ENCODE assay signal across 16 mouse cellular contexts in the genomic region with DNA sequence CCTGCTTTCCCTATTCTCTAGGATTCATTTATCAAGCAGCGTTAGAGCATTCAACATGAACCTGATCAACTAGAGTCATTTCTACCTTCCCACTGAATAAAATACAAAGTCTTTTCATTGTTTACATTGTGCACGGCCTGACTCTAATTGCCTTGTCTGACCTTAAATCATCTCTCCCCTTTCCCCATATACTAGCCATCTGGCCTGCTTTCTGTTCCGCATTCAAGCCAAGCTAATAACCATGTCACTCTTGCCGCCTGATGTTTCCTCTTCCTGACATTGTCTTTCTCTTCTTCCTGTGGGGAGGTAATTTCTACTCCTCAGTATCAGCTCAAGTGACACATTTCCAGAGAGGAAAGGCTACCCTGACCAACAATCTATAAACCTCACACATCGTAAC. TPM values are rescaled to one million over a fixed set of nuclear protein-coding genes. Genes with fewer than 3 reads are reported as not detected.
DNase-seq lines count a peak whose midpoint lies in the region; ATAC-seq and TF ChIP-seq lines count a peak whose summit lies in the region.
"Had no signal": no experiment of that assay in that cellular context is flagged by ENCODE, and none has a peak within 500 bp of the region (broad histone marks: within the 10 kb centered on the region; RNA-seq: fewer than 3 reads in every experiment).

No protein-coding gene starts in this region.

- H3K27ac ChIP-seq in gastrocnemius, adult 2 months: 0 out of 2 replicates have a peak overlapping the region, but pooled peaks have one; percentile 21
- no peak overlapping the region for H3K27ac ChIP-seq in hindbrain, embryonic 12.5 days
- H3K27ac ChIP-seq: embryonic facial prominence, embryonic 12.5 days; forebrain, embryonic 10.5 days; lung, embryonic 15.5 days; midbrain, embryonic 13.5 days had no signal

- no peak for TF ChIP-seq POLR2A in lung, adult 2 months (IDR thresholded peaks at IDR 0.05; ENCODE audit: borderline replicate concordance, extremely low read depth, low read depth, low read length)

- no peak overlapping the region for H3K4me2 ChIP-seq in hindbrain, embryonic 12.5 days (replicated peaks)
- H3K4me2 ChIP-seq: embryonic facial prominence, embryonic 12.5 days; heart, embryonic 11.5 days; lung, embryonic 15.5 days; midbrain, embryonic 13.5 days had no signal

- 57% methylated on average over 5 of the region's 5 CpGs for WGBS in lung, adult 2 months
- WGBS in hindbrain, embryonic 12.5 days: 58% methylated on average over 5 of the region's 5 CpGs

- H3K36me3 ChIP-seq in hindbrain, embryonic 12.5 days: no peaks in the 10 kb centered on the region
- H3K36me3 ChIP-seq: embryonic facial prominence, embryonic 12.5 days; forebrain, embryonic 10.5 days; lung, embryonic 15.5 days; midbrain, embryonic 13.5 days had no signal

- no peaks in the 10 kb centered on the region for H3K4me1 ChIP-seq in lung, adult 2 months (ENCODE audit: control insufficient read depth, insufficient read depth, low read length)
- H3K4me1 ChIP-seq in hindbrain, embryonic 12.5 days: no peaks in the 10 kb centered on the region
- H3K4me1 ChIP-seq: embryonic facial prominence, embryonic 12.5 days; lung, embryonic 15.5 days; midbrain, embryonic 13.5 days had no signal

- no peak overlapping the region for H3K4me3 ChIP-seq in gastrocnemius, adult 2 months
- H3K4me3 ChIP-seq in lung, adult 2 months (replicated peaks; ENCODE audit: extremely low read depth, low read depth, low read length): no peak overlapping the region
- no peak overlapping the region for H3K4me3 ChIP-seq in hindbrain, embryonic 12.5 days
- H3K4me3 ChIP-seq: embryonic facial prominence, embryonic 12.5 days; forebrain, embryonic 10.5 days; lung, embryonic 15.5 days; midbrain, embryonic 13.5 days had no signal

- ATAC-seq in hematopoietic stem cell, adult 5-6 weeks (replicated peaks in 1 of 2; ENCODE audit: insufficient read depth in 1 of 2, low FRiP score in 2 of 2, low TSS enrichment in 1 of 2, low read depth in 1 of 2, poor library complexity in 2 of 2, severe bottlenecking in 2 of 2): peak; percentile 72 to 73
- ATAC-seq in hindbrain, embryonic 12.5 days (ENCODE audit: low FRiP score): no peak
- ATAC-seq: midbrain, embryonic 13.5 days had no signal

- no peaks in the 10 kb centered on the region for H3K9me3 ChIP-seq in hindbrain, embryonic 12.5 days (replicated peaks)
- H3K9me3 ChIP-seq: embryonic facial prominence, embryonic 12.5 days; forebrain, embryonic 10.5 days; lung, embryonic 15.5 days; midbrain, embryonic 13.5 days had no signal

- no peak for DNase-seq in gastrocnemius, adult 2 months
- DNase-seq in gastrocnemius, postnatal 10 days: no peak
- DNase-seq in lung, postnatal 25 days (ENCODE audit: low spot score): peak; percentile 16
- no peak for DNase-seq in lung, adult 2 months
- peak; percentile 7 for DNase-seq in retina, embryonic 14.5 days (ENCODE audit: low spot score)
- no peak for DNase-seq in right cerebral cortex, postnatal 36 days (ENCODE audit: low spot score in 2 of 2)
- DNase-seq: adrenal gland, adult 8-10 months; cerebellum, adult 9-11 months; thymus, postnatal 4 days had no signal

- intact Hi-C loops in gastrocnemius, adult 2 months (cut with DNase I): no loop called here

- no peak overlapping the region for H3K9ac ChIP-seq in hindbrain, embryonic 12.5 days
- H3K9ac ChIP-seq: embryonic facial prominence, embryonic 12.5 days; lung, embryonic 15.5 days; midbrain, embryonic 13.5 days had no signal

- TF ChIP-seq CTCF in gastrocnemius, adult 2 months (IDR thresholded peaks at IDR 0.05): no peak
- TF ChIP-seq CTCF in lung, adult 2 months (IDR thresholded peaks at IDR 0.05; ENCODE audit: insufficient read depth, low read length): no peak

- H3K27me3 ChIP-seq in hindbrain, embryonic 12.5 days: peaks cover 20% of the 10 kb centered on the region

RNA-seq across cellular contexts. Expression of gene Tlr7, which starts 14.6 kb away (rescaled TPM):
- under 1 TPM; 0.43 to 0.70 TPM for total RNA-seq in gastrocnemius, adult 2 months (2021)
- 1 to 10 TPM; 1.1 to 2.9 TPM for total RNA-seq in gastrocnemius, postnatal 10 days (2021)
- polyA plus RNA-seq in lung, adult 2 months (2012; rRNA removed): 0.71 and 1.3 TPM in 2 replicates
- 9.2 and 17.6 TPM in 2 replicates for total RNA-seq in hematopoietic stem cell, adult 5-6 weeks (2017)
- polyA plus RNA-seq in hindbrain, embryonic 12.5 days (2016; fragmentation: Nextera tagmentation; extraction: Ambion mirVana): 0.34 and 1.1 TPM in 2 replicates

RNA-seq across cellular contexts. Expression of gene Tlr8, which starts 51.6 kb away (rescaled TPM):
- total RNA-seq in gastrocnemius, adult 2 months (2021): under 1 TPM; 0.36 to 0.73 TPM
- 1 to 10 TPM in 1 of 2 experiments, under 1 TPM in 1; 0.99 to 1.6 TPM for total RNA-seq in gastrocnemius, postnatal 10 days (2021)
- 1.4 and 2.5 TPM in 2 replicates for polyA plus RNA-seq in lung, adult 2 months (2012; rRNA removed)
- 0.74 and 2.8 TPM in 2 replicates for total RNA-seq in hematopoietic stem cell, adult 5-6 weeks (2017)
- 0.09 and 0.27 TPM in 2 replicates for polyA plus RNA-seq in hindbrain, embryonic 12.5 days (2016; fragmentation: Nextera tagmentation; extraction: Ambion mirVana)
- polyA plus RNA-seq: forebrain, embryonic 10.5 days had no signal

Comparison
In these comparisons a context has a peak if more than half of its experiments do, and no peak if none do; other contexts are left out.
1. DNase-seq: peak in lung, postnatal 25 days (single experiment) and retina, embryonic 14.5 days (single experiment); none in gastrocnemius, adult 2 months (single experiment), gastrocnemius, postnatal 10 days (single experiment), lung, adult 2 months (single experiment) and right cerebral cortex, postnatal 36 days (0 of 2).